Mouse (Mus musculus) CH12.LX (cell line): ENCODE measurements around the gene Ptprd.

Source experiments
- CTCF ChIP-seq, 2 experiments: IDR thresholded peaks in 1 of 2; conservative IDR thresholded peaks in 1 of 2; 2 replicates each; pipeline ENCODE4 v1.5.1; 2011 to 2012; ENCODE audit warnings: low read depth in 2 of 2, low read length in 2 of 2, improper control_type of control experiment in 1 of 2, inconsistent platforms in 1 of 2, mild to moderate bottlenecking in 1 of 2, moderate library complexity in 1 of 2
- EP300 ChIP-seq: IDR thresholded peaks from 2 replicates; pipeline ENCODE4 v1.6.1; 2011; ENCODE audit warnings: low read length, improper control_type of control experiment
- GABPA ChIP-seq: IDR thresholded peaks from 2 replicates; pipeline ENCODE4 v1.6.1; 2012; ENCODE audit warnings: low read depth, low read length, improper control_type of control experiment, inconsistent platforms; ENCODE audit not compliant: insufficient replicate concordance
- MAFK ChIP-seq: IDR thresholded peaks from 2 replicates; pipeline ENCODE4 v1.6.1; 2011; ENCODE audit warnings: low read length, improper control_type of control experiment; ENCODE audit not compliant: insufficient replicate concordance
- POLR2A ChIP-seq: IDR thresholded peaks from 2 replicates; pipeline ENCODE4 v1.6.1; 2011; ENCODE audit warnings: low read depth, mild to moderate bottlenecking, improper control_type of control experiment, low read length
- TBP ChIP-seq: conservative IDR thresholded peaks from 2 replicates; pipeline ENCODE4 v1.6.1; 2011; ENCODE audit warnings: low read depth, low read length, improper control_type of control experiment
- UBTF ChIP-seq: IDR thresholded peaks from 2 replicates; pipeline ENCODE4 v1.6.1; 2012; ENCODE audit warnings: low read depth, mild to moderate bottlenecking, inconsistent platforms, low read length, improper control_type of control experiment, moderate library complexity
- USF1 ChIP-seq: IDR thresholded peaks from 2 replicates; pipeline ENCODE4 v1.6.1; 2014; ENCODE audit warnings: low read depth, mild to moderate bottlenecking, inconsistent platforms, low read length, improper control_type of control experiment
- USF2 ChIP-seq: conservative IDR thresholded peaks from 2 replicates; pipeline ENCODE4 v1.6.1; 2011; ENCODE audit warnings: low read depth, low read length, improper control_type of control experiment
- ZC3H11A ChIP-seq: IDR thresholded peaks from 2 replicates; pipeline ENCODE4 v1.6.1; 2012; ENCODE audit warnings: low read depth, mild to moderate bottlenecking, inconsistent platforms, low read length, improper control_type of control experiment
- ZMIZ1 ChIP-seq: IDR thresholded peaks from 2 replicates; pipeline ENCODE4 v1.6.1; 2012; ENCODE audit warnings: low read depth, mild to moderate bottlenecking, inconsistent platforms, low read length, improper control_type of control experiment
- ZNF384 ChIP-seq: IDR thresholded peaks from 2 replicates; pipeline ENCODE4 v1.6.1; 2012; ENCODE audit warnings: low read depth, low read length, improper control_type of control experiment, inconsistent platforms

- TF ChIP-seq CTCF (conservative IDR thresholded peaks at IDR 0.05 in 1 of 2, IDR thresholded peaks at IDR 0.05 in 1 of 2; ENCODE audit: low read depth in 2 of 2, low read length in 2 of 2), result no peak
- no peak for TF ChIP-seq ZMIZ1
- no peak for TF ChIP-seq MAFK
- no peak for TF ChIP-seq EP300
- no peak for TF ChIP-seq TBP
- no peak for TF ChIP-seq POLR2A
- TF ChIP-seq ZNF384, result no peak
- no peak for TF ChIP-seq UBTF
- no peak for TF ChIP-seq USF1
- TF ChIP-seq GABPA, result no peak
- no peak for TF ChIP-seq ZC3H11A
- no peak for TF ChIP-seq USF2
Observed at GRCm38 (mm10) chr4:75995841-75996240, 2215.9 kb downstream of the Ptprd start.
